Mouse (Mus musculus): ENCODE measurements around the gene Tldc1. TPM values are rescaled to one million over a fixed set of nuclear protein-coding genes. Genes with fewer than 3 reads are reported as not detected.

The Tldc1 gene
- 13.1 and 14.6 TPM in 2 replicates for polyA plus RNA-seq (2016; fragmentation: Nextera tagmentation; extraction: Ambion mirVana)

DNA sequence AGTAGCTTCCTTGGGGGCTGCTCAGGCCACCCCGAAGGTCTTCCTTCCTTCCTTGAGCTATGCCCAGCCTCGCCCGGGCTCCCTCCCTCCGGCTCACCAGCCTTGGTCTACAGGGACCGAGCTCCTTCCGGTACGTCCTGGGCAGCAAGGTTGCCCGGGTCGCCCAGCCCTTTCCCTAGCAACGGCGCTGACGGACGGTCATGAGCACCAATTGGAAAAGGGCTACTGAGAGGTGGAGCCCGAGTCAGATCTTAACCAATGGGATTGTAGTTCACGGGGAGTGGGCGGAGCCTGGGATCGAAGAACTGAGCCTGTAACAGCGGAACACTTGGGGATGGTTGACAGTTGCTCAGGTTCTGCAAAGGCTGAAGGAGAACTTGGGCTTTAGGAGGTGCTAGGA, at the start of gene Tldc1:
Gene Tldc1 (minus strand): TSS at position 154 of the 400 bp plus-strand sequence.
- WGBS: under 1% methylated on average over 18 of the region's 18 CpGs
- H3K27me3 ChIP-seq (ENCODE audit: low read depth, poor library complexity, severe bottlenecking): 0 out of 2 replicates have a peak, but pooled peaks cover 5% of the 10 kb centered on the region
- H3K9me3 ChIP-seq (replicated peaks): no peaks in the 10 kb centered on the region
- peak; percentile 99 for DNase-seq (ENCODE audit: low spot score)
- H3K4me3 ChIP-seq: peak within 1 kb of the TSS; percentile 64
- H3K4me1 ChIP-seq: peaks cover 29% of the 10 kb centered on the region
- H3K36me3 ChIP-seq: no peaks in the 10 kb centered on the region
- H3K27ac ChIP-seq: peak within 1 kb of the TSS; percentile 90

DNA sequence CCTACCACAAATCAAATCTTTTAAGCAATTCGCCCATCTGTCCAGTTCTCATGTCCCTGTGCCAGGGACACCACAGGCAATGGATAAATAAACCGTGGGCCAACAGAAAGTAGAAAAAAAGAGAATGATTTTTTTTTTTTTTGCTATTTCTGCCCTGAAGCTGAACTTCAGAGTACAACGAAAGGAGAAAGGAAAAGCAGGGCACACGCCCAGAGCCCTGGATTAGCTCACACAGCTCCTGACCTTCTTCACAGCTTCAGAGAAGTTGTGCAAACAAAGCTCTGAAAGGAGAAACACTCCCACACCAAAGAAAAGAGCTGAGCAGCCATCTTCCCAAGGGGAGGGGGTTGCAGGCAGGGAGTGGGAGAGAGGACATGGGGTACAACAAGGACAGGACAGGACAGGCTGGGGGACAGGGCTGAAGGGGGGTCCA, 49.5 kb upstream of the Tldc1 start:
- no peaks in the 10 kb centered on the region for H3K9me3 ChIP-seq (replicated peaks)

GRCm38 (mm10) chr8:119826982-119827381, 48.8 kb upstream of the Tldc1 start:
- no peak overlapping the region for H3K4me3 ChIP-seq
- peaks cover 7% of the 10 kb centered on the region for H3K36me3 ChIP-seq
- no peaks in the 10 kb centered on the region for H3K27me3 ChIP-seq (ENCODE audit: low read depth, poor library complexity, severe bottlenecking)
- H3K27ac ChIP-seq: no peak overlapping the region
- 66% methylated on average over 5 of the region's 5 CpGs for WGBS
- H3K4me1 ChIP-seq: peaks cover 62% of the 10 kb centered on the region
- no peak for DNase-seq (ENCODE audit: low spot score)
- H3K9me3 ChIP-seq (replicated peaks): no peaks in the 10 kb centered on the region

More for the DNA sequence above, 49.5 kb upstream of the Tldc1 start:
- WGBS: 58% methylated on average over 4 of the region's 4 CpGs
- Histone ChIP-seq H3K4me3 (no peak overlapping the region), H3K4me1 (peaks cover 70% of the 10 kb centered on the region), H3K27ac (no peak overlapping the region), H3K36me3 (no peaks in the 10 kb centered on the region; the same call in 1 of the 2 replicates), H3K27me3 (ENCODE audit: low read depth, poor library complexity, severe bottlenecking) (no peaks in the 10 kb centered on the region)
- DNase-seq (ENCODE audit: low spot score): no peak

GRCm38 (mm10) chr8:119825950-119826730, 47.9 kb upstream of the Tldc1 start:
- Histone ChIP-seq H3K27me3 (ENCODE audit: low read depth, poor library complexity, severe bottlenecking) (no peaks in the 10 kb centered on the region), H3K9me3 (replicated peaks) (no peaks in the 10 kb centered on the region), H3K27ac (0 out of 2 replicates have a peak overlapping the region, but pooled peaks have one; percentile 14), H3K4me3 (no peak overlapping the region), H3K4me1 (peaks cover 54% of the 10 kb centered on the region), H3K36me3 (peaks cover 14% of the 10 kb centered on the region)
- no peak for DNase-seq (ENCODE audit: low spot score)
- 86% methylated on average over 19 of the region's 19 CpGs for WGBS

DNA sequence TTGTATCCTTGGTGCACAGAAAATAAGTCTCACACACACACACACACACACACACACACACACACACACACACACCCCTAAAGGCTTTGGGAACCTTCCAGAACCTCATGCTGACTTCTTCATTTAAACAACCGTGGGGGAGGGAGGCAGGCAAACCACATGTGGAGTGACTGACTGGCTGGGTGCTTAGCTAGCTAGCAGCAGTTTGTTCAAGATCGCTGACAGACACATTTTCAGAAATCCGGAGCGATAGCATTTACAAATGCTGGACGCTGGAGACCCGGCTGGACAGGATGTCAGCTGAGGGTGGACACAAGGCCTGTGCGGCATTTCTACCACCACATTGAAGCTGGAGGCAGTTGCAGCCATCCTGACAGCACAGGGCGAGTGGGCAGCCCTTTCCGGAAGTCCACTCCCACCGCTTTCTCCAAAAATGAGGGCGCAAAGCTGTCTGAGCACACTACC, 46.6 kb upstream of the Tldc1 start:
- H3K27ac ChIP-seq: 0 out of 2 replicates have a peak overlapping the region, but pooled peaks have one; percentile 11
- peaks cover 41% of the 10 kb centered on the region for H3K4me1 ChIP-seq
- DNase-seq (ENCODE audit: low spot score): no peak
- no peaks in the 10 kb centered on the region for H3K27me3 ChIP-seq (ENCODE audit: low read depth, poor library complexity, severe bottlenecking)
- H3K4me3 ChIP-seq: no peak overlapping the region
- 86% methylated on average over 11 of the region's 11 CpGs for WGBS
- no peaks in the 10 kb centered on the region for H3K9me3 ChIP-seq (replicated peaks)
- H3K36me3 ChIP-seq: peaks cover 27% of the 10 kb centered on the region

- Histone ChIP-seq H3K4me3 (no peak overlapping the region), H3K9me3 (replicated peaks) (no peaks in the 10 kb centered on the region), H3K36me3 (peaks cover 34% of the 10 kb centered on the region), H3K4me1 (peaks cover 34% of the 10 kb centered on the region), H3K27me3 (ENCODE audit: low read depth, poor library complexity, severe bottlenecking) (no peaks in the 10 kb centered on the region), H3K27ac (no peak overlapping the region; the same call in 1 of the 2 replicates)
- WGBS: 68% methylated on average over 4 of the region's 4 CpGs
- DNase-seq (ENCODE audit: low spot score): no peak
Observed at GRCm38 (mm10) chr8:119824100-119824499, 45.9 kb upstream of the Tldc1 start.

GRCm38 (mm10) chr8:119823278-119823677, 45.1 kb upstream of the Tldc1 start:
- Histone ChIP-seq H3K4me1 (peaks cover 27% of the 10 kb centered on the region), H3K9me3 (replicated peaks) (no peaks in the 10 kb centered on the region), H3K4me3 (no peak overlapping the region), H3K36me3 (peaks cover 34% of the 10 kb centered on the region), H3K27ac (no peak overlapping the region), H3K27me3 (ENCODE audit: low read depth, poor library complexity, severe bottlenecking) (no peaks in the 10 kb centered on the region)
- 96% methylated on average over 9 of the region's 9 CpGs for WGBS
- DNase-seq (ENCODE audit: low spot score): no peak

DNA sequence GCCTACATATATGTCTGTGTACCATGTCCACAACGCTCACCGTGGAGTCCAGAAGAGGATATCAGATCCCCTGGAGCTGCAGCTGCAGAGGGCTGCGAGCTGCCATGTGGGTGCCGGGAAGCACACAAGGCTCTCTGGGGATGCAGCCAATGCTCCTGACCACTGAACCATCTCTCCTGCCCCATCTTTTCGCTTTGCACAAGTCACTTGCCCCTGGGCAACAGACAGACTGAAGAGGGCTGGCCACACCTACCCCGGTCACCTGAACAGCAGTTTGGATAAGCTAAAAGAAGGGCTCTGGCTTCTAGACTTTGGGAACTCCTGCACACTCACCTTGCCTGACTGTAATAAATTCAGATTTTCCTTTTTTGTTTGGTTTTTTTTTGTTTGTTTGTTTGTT, 43.5 kb upstream of the Tldc1 start:
- H3K27ac ChIP-seq: no peak overlapping the region
- H3K36me3 ChIP-seq: peaks cover 34% of the 10 kb centered on the region
- over 99% methylated on average over 6 of the region's 6 CpGs for WGBS
- no peaks in the 10 kb centered on the region for H3K9me3 ChIP-seq (replicated peaks)
- H3K27me3 ChIP-seq (ENCODE audit: low read depth, poor library complexity, severe bottlenecking): no peaks in the 10 kb centered on the region
- DNase-seq (ENCODE audit: low spot score): no peak
- H3K4me1 ChIP-seq: peaks cover 25% of the 10 kb centered on the region
- H3K4me3 ChIP-seq: no peak overlapping the region

DNA sequence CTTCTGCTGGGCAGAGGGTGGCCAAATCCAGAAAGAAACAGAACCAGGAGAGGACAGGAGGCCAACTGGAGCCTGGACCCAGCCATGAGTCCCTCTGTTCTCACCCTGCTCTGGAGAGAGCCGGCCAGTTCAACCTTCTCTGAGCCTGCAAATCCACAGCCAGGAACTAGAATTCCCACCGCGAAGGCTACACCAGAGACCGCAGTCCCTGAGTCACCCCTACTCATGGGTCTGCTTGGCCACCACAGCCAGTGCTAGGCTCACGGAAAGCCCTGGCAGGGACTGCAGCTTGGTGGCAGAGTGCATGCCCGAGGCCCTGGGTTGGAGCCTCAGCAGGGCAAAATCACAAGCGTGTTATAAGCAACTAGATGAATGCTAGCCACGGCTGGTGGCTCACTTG, 41.8 kb upstream of the Tldc1 start:
- Histone ChIP-seq H3K27me3 (ENCODE audit: low read depth, poor library complexity, severe bottlenecking) (no peaks in the 10 kb centered on the region), H3K27ac (no peak overlapping the region), H3K9me3 (replicated peaks) (no peaks in the 10 kb centered on the region), H3K4me1 (peaks cover 27% of the 10 kb centered on the region), H3K36me3 (peaks cover 42% of the 10 kb centered on the region), H3K4me3 (no peak overlapping the region)
- DNase-seq (ENCODE audit: low spot score): no peak
- 95% methylated on average over 8 of the region's 8 CpGs for WGBS

- WGBS: 87% methylated on average over 7 of the region's 7 CpGs
- no peak for DNase-seq (ENCODE audit: low spot score)
- H3K27me3 ChIP-seq (ENCODE audit: low read depth, poor library complexity, severe bottlenecking): no peaks in the 10 kb centered on the region
- H3K9me3 ChIP-seq (replicated peaks): no peaks in the 10 kb centered on the region
- no peak overlapping the region for H3K27ac ChIP-seq
- no peak overlapping the region for H3K4me3 ChIP-seq
- H3K36me3 ChIP-seq: peaks cover 47% of the 10 kb centered on the region
- peaks cover 25% of the 10 kb centered on the region for H3K4me1 ChIP-seq
Observed at GRCm38 (mm10) chr8:119819316-119819715, 41.1 kb upstream of the Tldc1 start.

DNA sequence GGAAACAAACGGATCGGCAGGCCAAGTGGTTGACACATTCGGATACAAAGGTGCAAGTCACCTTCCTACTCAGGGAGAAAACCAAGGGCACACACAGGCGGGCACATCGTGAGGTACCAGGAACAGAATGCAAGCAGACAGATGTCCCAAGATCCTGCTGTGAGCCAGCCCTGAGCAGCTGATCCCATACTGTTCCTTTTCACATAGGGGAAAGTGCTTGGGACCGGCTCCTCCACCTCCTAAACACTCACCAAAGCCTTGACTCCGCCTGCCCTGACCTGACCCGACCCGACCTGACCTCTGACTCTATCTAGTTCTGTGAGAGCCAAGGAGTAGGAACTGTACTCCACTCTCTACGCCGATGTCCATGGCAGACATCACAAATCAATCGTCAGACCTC, 39.2 kb upstream of the Tldc1 start:
- H3K4me3 ChIP-seq: no peak overlapping the region
- peaks cover 39% of the 10 kb centered on the region for H3K4me1 ChIP-seq
- H3K36me3 ChIP-seq: peaks cover 45% of the 10 kb centered on the region
- H3K27ac ChIP-seq: no peak overlapping the region
- WGBS: 32% methylated on average over 12 of the region's 12 CpGs
- H3K9me3 ChIP-seq (replicated peaks): no peaks in the 10 kb centered on the region
- DNase-seq (ENCODE audit: low spot score): no peak
- H3K27me3 ChIP-seq (ENCODE audit: low read depth, poor library complexity, severe bottlenecking): no peaks in the 10 kb centered on the region

GRCm38 (mm10) chr8:119816219-119816618, 38.0 kb upstream of the Tldc1 start:
- WGBS: 84% methylated on average over 6 of the region's 6 CpGs
- H3K36me3 ChIP-seq: peaks cover 33% of the 10 kb centered on the region
- peak overlapping the region; percentile 21; the same call in 1 of the 2 replicates for H3K27ac ChIP-seq
- no peaks in the 10 kb centered on the region for H3K9me3 ChIP-seq (replicated peaks)
- H3K4me3 ChIP-seq: no peak overlapping the region
- H3K27me3 ChIP-seq (ENCODE audit: low read depth, poor library complexity, severe bottlenecking): no peaks in the 10 kb centered on the region
- H3K4me1 ChIP-seq: peaks cover 48% of the 10 kb centered on the region
- DNase-seq (ENCODE audit: low spot score): no peak

DNA sequence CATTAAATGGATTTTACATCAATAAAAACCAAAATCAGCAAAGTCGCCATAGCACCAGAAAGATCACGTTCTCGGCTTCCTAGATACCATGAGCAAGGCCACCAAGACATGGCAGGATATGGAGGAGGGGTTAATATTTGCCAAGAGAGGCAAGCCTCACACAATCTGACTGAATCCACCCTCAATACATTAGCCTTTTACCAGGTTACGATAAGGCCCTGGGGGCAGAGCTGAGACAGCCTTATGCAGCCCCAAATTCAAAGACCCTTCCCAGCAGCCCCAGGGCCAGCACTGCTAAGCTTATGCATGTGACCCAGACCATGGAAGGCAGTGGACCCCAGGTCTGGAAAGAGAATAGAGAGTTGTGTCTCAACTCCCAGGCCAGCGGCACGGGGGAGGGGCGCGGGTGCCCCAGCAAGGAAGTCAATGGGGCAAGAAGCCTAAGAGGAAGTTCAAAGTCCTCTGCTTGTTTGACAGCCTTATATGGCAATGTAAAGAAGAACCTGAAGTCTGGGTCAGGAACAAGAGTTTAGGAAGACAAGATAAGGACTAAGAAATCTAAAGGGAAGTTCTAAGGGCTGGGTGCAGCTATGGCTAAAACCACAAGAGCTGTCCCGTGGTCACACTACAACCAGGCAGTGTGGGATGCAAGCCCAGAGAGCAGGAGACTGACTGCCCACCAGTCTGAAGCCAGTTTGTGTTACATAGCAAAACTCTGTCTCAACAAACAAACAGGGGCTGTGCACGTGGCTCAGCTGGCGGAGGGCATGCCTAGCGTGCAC, 34.6 kb upstream of the Tldc1 start:
- 78% methylated on average over 12 of the region's 12 CpGs for WGBS
- H3K9me3 ChIP-seq (replicated peaks): no peaks in the 10 kb centered on the region
- H3K4me3 ChIP-seq: no peak overlapping the region
- peaks cover 56% of the 10 kb centered on the region for H3K4me1 ChIP-seq
- H3K36me3 ChIP-seq: peaks cover 34% of the 10 kb centered on the region
- no peak for DNase-seq (ENCODE audit: low spot score)
- H3K27me3 ChIP-seq (ENCODE audit: low read depth, poor library complexity, severe bottlenecking): no peaks in the 10 kb centered on the region
- peak overlapping the region; percentile 66 for H3K27ac ChIP-seq

All from limb, embryonic 10.5 days (tissue).